Mouse (Mus musculus) C2C12 (cell line): ENCODE measurements at regions not wholly inside any gene's neighbourhood (a gene's known extent, or its start where the extent isn't known, plus 50 kb on each side); places are given as distances from the start of the nearest gene placed in this dataset.
A peak's percentile ranks its signal among the peaks of the same experiment; 100 is the strongest.

Experiments used
- H3K27me3 ChIP-seq: one replicate; pipeline ENCODE4 v1.6.1; 2011; ENCODE audit not compliant: control insufficient read depth, insufficient read depth, insufficient read length
- H3K36me3 ChIP-seq: one replicate; pipeline ENCODE4 v1.6.1; 2011; ENCODE audit not compliant: control insufficient read depth, insufficient read depth
- H3K4me3 ChIP-seq: one replicate; pipeline ENCODE4 v1.5.1; 2011; ENCODE audit warnings: mild to moderate bottlenecking, control low read depth; ENCODE audit not compliant: poor library complexity, insufficient read depth, severe bottlenecking
- H3K79me2 ChIP-seq: one replicate; pipeline ENCODE4 v1.6.1; 2011; ENCODE audit not compliant: control insufficient read depth, insufficient read depth
- H3K79me3 ChIP-seq: one replicate; pipeline ENCODE4 v1.6.1; 2011; ENCODE audit warnings: low read depth, control low read depth
- H3ac ChIP-seq: one replicate; pipeline ENCODE3; 2011; ENCODE audit warnings: low read depth; ENCODE audit not compliant: control insufficient read depth, insufficient read length
- CEBPB ChIP-seq: IDR thresholded peaks from one replicate; pipeline ENCODE4 v1.6.1; 2011; ENCODE audit warnings: low read depth, mild to moderate bottlenecking, control low read depth, moderate library complexity
- CTCF ChIP-seq: IDR thresholded peaks from one replicate; pipeline ENCODE4 v1.5.1; 2011; ENCODE audit not compliant: control insufficient read depth, insufficient read depth, insufficient read length
- FOSL1 ChIP-seq: IDR thresholded peaks from one replicate; pipeline ENCODE4 v1.8.0; 2011; ENCODE audit warnings: mild to moderate bottlenecking, low read length; ENCODE audit not compliant: poor library complexity, insufficient read depth, severe bottlenecking
- MAX ChIP-seq: IDR thresholded peaks from one replicate; pipeline ENCODE4 v1.6.1; 2011; ENCODE audit warnings: mild to moderate bottlenecking, control low read depth
- MYOD1 ChIP-seq: IDR thresholded peaks from one replicate; pipeline ENCODE4 v1.6.1; 2011; ENCODE audit warnings: low read depth; ENCODE audit not compliant: control insufficient read depth, insufficient read length
- MYOG ChIP-seq: IDR thresholded peaks from one replicate; pipeline ENCODE4 v1.6.1; 2011; ENCODE audit not compliant: control insufficient read depth, insufficient read length; ENCODE audit errors: extremely low read depth
- USF1 ChIP-seq: IDR thresholded peaks from one replicate; pipeline ENCODE4 v1.6.1; 2011; ENCODE audit warnings: low read depth, mild to moderate bottlenecking, control low read depth, moderate library complexity

GRCm38 (mm10) chr1:89342794-89343193, 111.8 kb upstream of the Agap1 start:
- Histone ChIP-seq H3ac (no peak overlapping the region), H3K79me3 (no peaks in the 10 kb centered on the region), H3K4me3 (no peak overlapping the region), H3K79me2 (no peaks in the 10 kb centered on the region), H3K36me3 (no peaks in the 10 kb centered on the region), H3K27me3 (peaks cover 4% of the 10 kb centered on the region)
- TF ChIP-seq FOSL1 (no peak), CEBPB (no peak), MYOD1 (no peak), MYOG (no peak), USF1 (no peak), MAX (no peak), CTCF (no peak)

- Histone ChIP-seq H3ac (no peak overlapping the region), H3K27me3 (peaks cover 10% of the 10 kb centered on the region), H3K79me2 (no peaks in the 10 kb centered on the region), H3K36me3 (no peaks in the 10 kb centered on the region), H3K79me3 (no peaks in the 10 kb centered on the region), H3K4me3 (no peak overlapping the region)
- TF ChIP-seq CEBPB (no peak), CTCF (peak; percentile 57)
These were observed 110.1 kb upstream of the Agap1 start for GRCm38 (mm10) chr1:89344546-89344945.

- TF ChIP-seq FOSL1, result no peak
- no peak for TF ChIP-seq MYOG
- no peak for TF ChIP-seq USF1
- TF ChIP-seq MYOD1, result no peak
- TF ChIP-seq CTCF, result no peak
- TF ChIP-seq CEBPB, result no peak
- TF ChIP-seq MAX, result no peak
- H3ac ChIP-seq, result no peak overlapping the region
- H3K79me3 ChIP-seq, result no peaks in the 10 kb centered on the region
- peaks cover 22% of the 10 kb centered on the region for H3K27me3 ChIP-seq
- H3K4me3 ChIP-seq, result no peak overlapping the region
- H3K36me3 ChIP-seq, result no peaks in the 10 kb centered on the region
- H3K79me2 ChIP-seq, result no peaks in the 10 kb centered on the region
These were observed 107.3 kb upstream of the Agap1 start for GRCm38 (mm10) chr1:89347341-89347740.

GRCm38 (mm10) chr1:89352936-89353335, 101.7 kb upstream of the Agap1 start:
- no peaks in the 10 kb centered on the region for H3K36me3 ChIP-seq
- H3ac ChIP-seq, result no peak overlapping the region
- no peak overlapping the region for H3K4me3 ChIP-seq
- H3K27me3 ChIP-seq, result peaks cover 32% of the 10 kb centered on the region
- TF ChIP-seq CTCF, result no peak
- no peak for TF ChIP-seq MYOD1
- no peak for TF ChIP-seq MAX
- no peak for TF ChIP-seq USF1
- no peak for TF ChIP-seq FOSL1
- no peak for TF ChIP-seq MYOG
- TF ChIP-seq CEBPB, result no peak
- H3K79me2 ChIP-seq, result no peaks in the 10 kb centered on the region
- H3K79me3 ChIP-seq, result no peaks in the 10 kb centered on the region

GRCm38 (mm10) chr1:89359257-89359656, 95.3 kb upstream of the Agap1 start:
- TF ChIP-seq MYOG (no peak), CEBPB (no peak), USF1 (no peak), MYOD1 (no peak), FOSL1 (no peak), CTCF (no peak), MAX (no peak)
- no peaks in the 10 kb centered on the region for H3K79me2 ChIP-seq
- peaks cover 34% of the 10 kb centered on the region for H3K27me3 ChIP-seq
- no peaks in the 10 kb centered on the region for H3K79me3 ChIP-seq
- no peaks in the 10 kb centered on the region for H3K36me3 ChIP-seq
- H3ac ChIP-seq, result no peak overlapping the region
- H3K4me3 ChIP-seq, result no peak overlapping the region

GRCm38 (mm10) chr1:89364547-89365305, 89.9 kb upstream of the Agap1 start:
- no peaks in the 10 kb centered on the region for H3K79me3 ChIP-seq
- TF ChIP-seq MAX, result no peak
- TF ChIP-seq MYOG, result no peak
- no peak for TF ChIP-seq USF1
- TF ChIP-seq CEBPB, result no peak
- no peak for TF ChIP-seq FOSL1
- no peak for TF ChIP-seq CTCF
- no peak for TF ChIP-seq MYOD1
- no peak overlapping the region for H3K4me3 ChIP-seq
- peaks cover 20% of the 10 kb centered on the region for H3K27me3 ChIP-seq
- H3K36me3 ChIP-seq, result no peaks in the 10 kb centered on the region
- H3ac ChIP-seq, result no peak overlapping the region
- H3K79me2 ChIP-seq, result no peaks in the 10 kb centered on the region
